Mouse (Mus musculus) thymus, adult 2 months (tissue): ENCODE data around the gene Arhgef19.

ENCODE experiments used
- CTCF ChIP-seq: fragments of 200-500 bp; IDR thresholded peaks from 2 replicates; pipeline ENCODE4 v1.5.1; 2012; ENCODE audit warnings: mild to moderate bottlenecking, control low read depth, low read length, moderate library complexity, borderline replicate concordance; ENCODE audit not compliant: control insufficient read depth, poor library complexity, insufficient read depth; ENCODE audit errors: extremely low read depth
- POLR2A ChIP-seq: fragments of 200-500 bp; IDR thresholded peaks from 2 replicates; pipeline ENCODE4 v1.6.1; 2012; ENCODE audit warnings: mild to moderate bottlenecking, low read length, control low read depth, moderate library complexity; ENCODE audit not compliant: control insufficient read depth, poor library complexity, insufficient read depth; ENCODE audit errors: extremely low read depth

GRCm38 (mm10) chr4:141248614-141248978 lies 9.3 kb downstream of the Arhgef19 start:
- TF ChIP-seq POLR2A (no peak), CTCF (no peak)
